Mouse (Mus musculus) forebrain, embryonic 10.5 days (tissue): ENCODE results near the gene Insl5. TPM values are rescaled to one million over a fixed set of nuclear protein-coding genes. Genes with fewer than 3 reads are reported as not detected.
A peak's percentile ranks its signal among the peaks of the same experiment; 100 is the strongest.

Experiments used
- DNase-seq: peaks from one replicate; pipeline ENCODE4 v3.0.0-alpha.2; 2017; ENCODE audit warnings: low spot score; ENCODE audit errors: extremely low spot score
- H3K27ac ChIP-seq: fragments of 300-500 bp; sonication (generic); 2 replicates; pipeline ENCODE4 v1.5.1; 2016; ENCODE audit warnings: mild to moderate bottlenecking
- H3K27me3 ChIP-seq: fragments of 300-500 bp; sonication (generic); 2 replicates; pipeline ENCODE4 v1.6.1; 2016; ENCODE audit warnings: mild to moderate bottlenecking; ENCODE audit not compliant: poor library complexity, severe bottlenecking
- H3K36me3 ChIP-seq: fragments of 300-500 bp; sonication (generic); replicated peaks from 2 replicates; pipeline ENCODE4 v1.6.1; 2016; ENCODE audit warnings: mild to moderate bottlenecking, moderate library complexity
- H3K4me1 ChIP-seq: fragments of 300-500 bp; sonication (generic); 2 replicates; pipeline ENCODE4 v1.6.1; 2016
- H3K4me3 ChIP-seq: fragments of 300-500 bp; sonication (generic); 2 replicates; pipeline ENCODE4 v1.5.1; 2016; ENCODE audit warnings: mild to moderate bottlenecking, moderate library complexity
- H3K9me3 ChIP-seq: fragments of 300-500 bp; sonication (generic); 2 replicates; pipeline ENCODE4 v1.6.1; 2016; ENCODE audit warnings: mild to moderate bottlenecking, moderate library complexity
- WGBS: fragments of 180-500 bp; shearing (Covaris S2); methylation state at CpG from one replicate; pipeline ENCODE4 v1.1.7; 2016; 5-methylcytosine and 5-hydroxymethylcytosine counted together
- polyA plus RNA-seq: library from polyadenylated mRNA; unstranded; fragments of >200 nt; fragmentation: Nextera tagmentation; extraction: Ambion mirVana; gene quantifications from 2 replicates; pipeline ENCODE4 v1.2.1, GENCODE M21; 2016

Gene Insl5
- polyA plus RNA-seq, 1 experiment from 2014 or later, result not detected

DNA sequence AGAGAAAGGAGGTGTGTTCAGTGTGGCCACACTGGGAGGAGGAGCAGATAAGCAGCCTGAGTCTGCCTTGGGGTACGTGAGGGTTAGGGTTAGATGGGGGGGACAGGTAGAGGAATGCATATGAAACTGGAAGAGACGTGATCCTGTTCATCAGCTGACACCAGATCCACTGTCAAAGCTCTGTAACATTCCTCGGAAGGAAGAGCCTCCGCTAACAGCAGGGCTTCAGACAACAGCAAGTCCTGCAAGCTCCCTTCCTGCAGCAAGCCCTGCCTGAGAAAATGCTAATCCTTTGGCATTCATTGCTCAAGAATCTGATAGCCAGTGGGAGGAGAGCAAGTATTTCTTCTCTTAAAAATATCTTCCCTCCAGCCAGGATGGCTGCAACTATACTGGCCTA is 13.2 kb downstream of the Insl5 start:
- Histone ChIP-seq H3K36me3 (no peaks in the 10 kb centered on the region), H3K4me3 (peak overlapping the region; percentile 8; the same call in 1 of the 2 replicates), H3K27ac (peak overlapping the region; percentile 30; the same call in 1 of the 2 replicates), H3K9me3 (no peaks in the 10 kb centered on the region), H3K27me3 (no peaks in the 10 kb centered on the region), H3K4me1 (peaks cover 27% of the 10 kb centered on the region)
- DNase-seq, result no peak
- 4% methylated on average over 4 of the region's 4 CpGs for WGBS

DNA sequence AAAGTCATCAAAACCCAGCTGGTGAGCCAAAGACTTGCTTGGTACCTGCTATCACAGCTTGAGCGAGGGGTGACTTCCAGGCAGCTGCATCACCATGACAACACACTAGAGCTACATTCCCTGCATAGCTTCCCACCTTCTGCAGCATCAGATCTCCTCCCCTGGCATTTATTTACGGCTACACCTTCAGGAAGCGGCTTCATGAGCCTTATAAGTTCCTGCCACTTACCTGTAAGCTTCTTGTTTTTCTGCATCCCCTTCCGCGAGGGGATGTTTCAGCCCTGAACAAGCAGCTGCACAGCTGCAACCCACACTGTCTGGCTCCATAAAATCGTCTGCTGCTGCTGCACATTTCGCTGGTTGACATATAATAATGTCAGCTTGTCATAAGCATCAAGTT is 14.8 kb downstream of the Insl5 start:
- Histone ChIP-seq H3K9me3 (no peaks in the 10 kb centered on the region), H3K27me3 (no peaks in the 10 kb centered on the region), H3K4me1 (peaks cover 32% of the 10 kb centered on the region), H3K27ac (no peak overlapping the region), H3K4me3 (no peak overlapping the region), H3K36me3 (no peaks in the 10 kb centered on the region)
- DNase-seq, result no peak
- WGBS, result 46% methylated on average over 7 of the region's 7 CpGs

DNA sequence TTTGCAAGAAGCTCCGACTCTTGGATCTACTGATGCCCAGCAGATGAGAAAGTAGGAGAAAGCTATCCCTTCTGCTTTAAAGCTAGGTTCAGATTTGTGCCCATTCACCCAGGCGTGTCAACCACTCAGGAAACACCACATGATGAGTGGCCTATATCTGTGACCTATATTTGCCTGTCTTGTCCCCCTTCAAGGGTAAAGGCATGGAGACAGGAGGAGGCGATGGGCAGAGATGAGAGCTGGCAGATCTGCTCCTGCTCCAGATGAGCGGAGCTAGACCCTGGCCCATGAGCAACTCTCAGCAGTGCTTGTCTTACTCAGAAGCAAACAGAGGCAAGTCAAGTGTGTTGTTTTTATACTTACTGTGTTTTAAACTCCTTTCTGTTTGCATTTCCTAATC is 15.9 kb downstream of the Insl5 start:
- H3K9me3 ChIP-seq, result no peaks in the 10 kb centered on the region
- no peak overlapping the region for H3K4me3 ChIP-seq
- no peaks in the 10 kb centered on the region for H3K36me3 ChIP-seq
- no peaks in the 10 kb centered on the region for H3K27me3 ChIP-seq
- no peak overlapping the region for H3K27ac ChIP-seq
- DNase-seq, result no peak
- peaks cover 43% of the 10 kb centered on the region for H3K4me1 ChIP-seq
- WGBS, result 90% methylated on average over 4 of the region's 4 CpGs

DNA sequence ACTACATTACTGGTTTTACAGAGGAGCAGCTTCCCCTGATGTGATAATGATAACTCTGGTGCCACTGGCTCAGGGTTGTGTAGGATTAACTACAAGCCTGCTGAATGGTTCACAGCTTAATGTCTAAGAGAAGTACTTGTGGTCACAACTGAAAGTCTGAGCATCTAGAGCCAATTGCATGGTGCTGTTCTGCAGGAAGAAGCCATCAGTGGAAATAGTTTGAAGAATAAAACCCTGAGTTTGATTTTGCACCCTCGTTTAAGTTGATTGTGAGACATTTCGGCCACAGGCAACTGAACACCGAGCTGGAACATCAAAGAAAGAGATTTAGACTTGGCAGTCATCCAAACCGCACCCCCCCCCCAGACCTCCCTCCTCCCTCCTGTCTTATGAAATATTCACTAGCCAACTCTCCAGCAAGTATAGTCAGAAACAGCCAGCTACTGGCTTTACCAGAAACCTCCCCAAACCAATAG is 19.7 kb downstream of the Insl5 start:
- Histone ChIP-seq H3K9me3 (no peaks in the 10 kb centered on the region), H3K27me3 (no peaks in the 10 kb centered on the region), H3K27ac (no peak overlapping the region), H3K4me1 (peaks cover 21% of the 10 kb centered on the region), H3K36me3 (no peaks in the 10 kb centered on the region), H3K4me3 (no peak overlapping the region)
- 61% methylated on average over 4 of the region's 4 CpGs for WGBS
- no peak for DNase-seq

DNA sequence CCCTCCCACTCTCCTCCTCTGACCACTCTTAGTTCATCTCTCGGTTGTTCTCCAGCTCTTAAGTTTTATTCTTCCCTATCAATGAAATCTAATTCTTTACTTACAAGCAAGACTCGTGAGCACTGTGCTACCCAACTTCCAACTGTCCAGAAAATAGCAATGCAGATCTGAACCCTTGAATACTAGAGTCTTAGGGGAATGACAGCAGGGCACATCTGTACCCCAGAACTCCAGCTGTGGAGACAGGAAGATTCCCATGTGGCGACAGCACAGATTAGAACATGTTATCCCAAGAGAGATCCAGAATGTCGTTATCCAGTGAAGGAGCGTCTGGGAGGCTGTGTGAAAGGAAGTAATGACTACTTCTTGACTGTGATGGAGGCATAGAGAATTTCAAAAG is 20.4 kb downstream of the Insl5 start:
- Histone ChIP-seq H3K27ac (peak overlapping the region; percentile 74), H3K4me1 (peaks cover 16% of the 10 kb centered on the region), H3K27me3 (no peaks in the 10 kb centered on the region), H3K36me3 (no peaks in the 10 kb centered on the region), H3K9me3 (no peaks in the 10 kb centered on the region), H3K4me3 (no peak overlapping the region)
- 83% methylated on average over 5 of the region's 5 CpGs for WGBS
- no peak for DNase-seq

DNA sequence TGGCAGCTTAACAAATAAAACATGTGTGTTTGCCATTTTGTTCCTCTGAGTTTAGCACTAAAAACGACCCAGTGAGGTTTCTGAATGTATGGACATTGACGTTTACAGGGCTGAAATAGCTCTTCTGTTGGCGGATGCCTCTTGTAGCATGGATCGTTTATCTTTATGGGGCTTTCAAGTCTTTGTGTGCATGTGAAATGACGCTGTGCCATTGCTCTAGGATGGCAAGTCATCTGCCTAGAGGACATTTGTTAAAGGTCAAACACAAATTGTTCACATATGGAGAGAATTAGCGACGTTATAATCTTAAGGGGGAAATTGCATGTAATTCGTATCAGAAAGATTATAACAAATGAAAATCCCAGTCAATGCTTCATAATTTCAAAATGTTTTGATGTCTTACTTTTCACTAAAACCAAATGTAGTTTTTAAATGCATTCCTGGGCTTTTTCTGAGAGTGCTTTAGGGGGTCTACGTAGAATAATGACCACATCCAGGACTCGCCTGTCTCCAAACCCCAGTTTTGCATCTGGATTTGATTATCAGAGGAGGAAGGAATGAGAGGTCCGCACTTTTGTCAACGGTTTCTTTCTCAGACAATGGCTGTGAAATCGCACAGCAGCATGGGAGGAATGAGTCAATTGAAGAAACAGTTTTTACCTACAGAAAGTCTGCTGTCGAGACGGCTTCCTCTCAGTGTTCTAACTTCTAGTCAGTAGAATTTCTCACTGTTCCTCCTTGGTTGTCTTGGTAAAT is 21.3 kb downstream of the Insl5 start:
- H3K9me3 ChIP-seq, result no peaks in the 10 kb centered on the region
- 67% methylated on average over 15 of the region's 15 CpGs for WGBS
- peaks cover 16% of the 10 kb centered on the region for H3K4me1 ChIP-seq
- H3K4me3 ChIP-seq, result no peak overlapping the region
- peak overlapping the region; percentile 74 for H3K27ac ChIP-seq
- no peaks in the 10 kb centered on the region for H3K27me3 ChIP-seq
- no peak for DNase-seq
- no peaks in the 10 kb centered on the region for H3K36me3 ChIP-seq

DNA sequence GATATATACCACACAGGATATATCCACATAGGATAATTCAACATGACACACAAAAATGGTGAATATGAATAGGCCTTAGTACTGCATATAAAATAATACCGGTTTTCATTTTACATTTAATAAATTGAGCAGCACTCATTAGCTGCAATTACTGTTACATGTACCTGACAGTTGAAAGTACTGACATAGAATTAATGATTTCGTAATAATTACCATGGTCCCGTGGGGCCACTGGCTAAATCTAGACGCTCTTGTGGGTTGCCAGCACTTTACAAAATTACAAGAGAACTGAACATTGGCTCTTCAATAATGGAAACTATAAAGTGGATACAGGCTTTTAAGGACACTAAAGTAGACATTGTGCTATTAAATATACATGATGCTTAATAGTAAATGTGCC is 22.0 kb downstream of the Insl5 start:
- 93% methylated on average over 4 of the region's 4 CpGs for WGBS
- H3K27ac ChIP-seq, result no peak overlapping the region
- DNase-seq, result no peak
- no peak overlapping the region for H3K4me3 ChIP-seq
- peaks cover 16% of the 10 kb centered on the region for H3K4me1 ChIP-seq
- no peaks in the 10 kb centered on the region for H3K9me3 ChIP-seq
- H3K36me3 ChIP-seq, result no peaks in the 10 kb centered on the region
- no peaks in the 10 kb centered on the region for H3K27me3 ChIP-seq

DNA sequence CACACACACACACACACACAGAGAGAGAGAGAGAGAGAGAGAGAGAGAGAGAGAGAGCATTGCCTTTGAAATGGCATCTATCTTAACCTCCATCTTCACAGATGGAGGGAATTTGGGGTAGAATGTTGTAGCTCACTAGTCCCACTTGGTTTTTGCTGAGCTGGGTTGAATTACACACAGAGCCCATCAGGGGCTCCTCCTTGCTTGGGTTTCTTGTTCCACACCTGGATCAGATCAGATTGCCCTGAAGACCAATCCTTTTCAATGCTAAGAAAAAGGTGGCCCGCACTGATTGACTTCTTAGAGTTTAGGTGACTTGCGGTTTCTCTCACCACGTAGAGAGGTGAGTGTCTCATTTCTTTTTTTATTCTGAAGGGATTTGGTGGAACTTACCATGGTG is 35.0 kb downstream of the Insl5 start:
- H3K27ac ChIP-seq, result no peak overlapping the region
- no peak overlapping the region for H3K4me3 ChIP-seq
- no peaks in the 10 kb centered on the region for H3K36me3 ChIP-seq
- WGBS, result 52% methylated on average over 3 of the region's 3 CpGs
- peaks cover 12% of the 10 kb centered on the region for H3K4me1 ChIP-seq
- peaks cover 5% of the 10 kb centered on the region; the same call in 1 of the 2 replicates for H3K27me3 ChIP-seq
- DNase-seq, result no peak
- no peaks in the 10 kb centered on the region for H3K9me3 ChIP-seq

DNA sequence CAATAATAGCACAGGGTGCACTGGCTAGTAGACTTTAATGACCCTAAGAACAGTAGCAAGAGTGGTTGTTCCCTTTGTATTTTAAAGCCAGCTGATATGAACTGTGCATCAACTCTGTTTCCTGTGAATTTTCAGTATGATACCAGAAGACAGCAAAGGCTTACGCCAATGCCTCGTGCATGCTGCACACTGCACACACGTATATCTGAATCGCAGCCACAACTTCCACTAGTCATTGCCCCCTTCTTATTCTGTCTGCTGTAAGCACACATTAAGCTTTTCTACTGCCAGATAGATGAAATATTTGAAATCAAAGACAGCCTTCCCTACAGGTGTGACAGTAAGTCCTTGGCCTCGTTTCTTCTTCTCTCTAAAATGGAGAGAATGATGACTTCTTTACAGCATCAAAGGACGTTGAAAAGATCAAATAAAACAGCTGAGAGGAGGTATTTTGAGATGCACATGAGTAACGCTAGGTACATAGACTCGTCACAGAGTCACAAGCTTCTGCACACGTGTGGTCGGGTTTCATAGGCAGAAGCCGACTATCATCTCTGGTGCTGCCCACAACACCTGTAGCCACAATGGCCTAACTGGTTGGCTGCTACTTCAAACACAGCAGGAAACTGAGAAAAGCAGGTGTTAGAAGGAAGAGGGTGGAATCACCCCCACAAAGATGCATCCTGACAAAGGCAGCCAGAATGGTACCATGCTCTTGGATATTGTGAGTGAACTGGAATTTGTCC is 35.9 kb downstream of the Insl5 start:
- WGBS, result 86% methylated on average over 11 of the region's 11 CpGs
- H3K4me1 ChIP-seq, result peaks cover 12% of the 10 kb centered on the region
- H3K27me3 ChIP-seq, result peaks cover 5% of the 10 kb centered on the region; the same call in 1 of the 2 replicates
- no peaks in the 10 kb centered on the region for H3K36me3 ChIP-seq
- H3K9me3 ChIP-seq, result no peaks in the 10 kb centered on the region
- no peak overlapping the region for H3K4me3 ChIP-seq
- no peak overlapping the region for H3K27ac ChIP-seq
- DNase-seq, result no peak

DNA sequence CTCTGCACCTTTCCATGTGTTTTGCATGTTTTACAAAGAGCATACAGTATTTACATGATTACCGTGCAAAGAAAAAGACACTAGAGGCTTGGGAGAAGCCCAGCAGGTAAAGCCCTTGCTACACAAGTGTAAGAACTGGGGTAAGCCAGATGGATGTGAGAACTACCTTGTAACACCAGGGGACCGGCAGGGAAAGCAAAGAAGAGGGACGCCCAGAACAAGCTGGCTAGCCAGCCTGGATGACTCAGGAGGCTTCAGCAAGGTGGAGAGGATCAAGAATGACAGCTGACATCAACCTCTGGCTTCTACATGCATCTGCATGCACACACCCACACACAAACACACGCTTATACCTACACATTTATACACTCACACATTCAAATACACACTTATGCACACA is 36.6 kb downstream of the Insl5 start:
- WGBS, result 82% methylated on average over 4 of the region's 4 CpGs
- Histone ChIP-seq H3K36me3 (no peaks in the 10 kb centered on the region), H3K27ac (no peak overlapping the region), H3K4me1 (peaks cover 12% of the 10 kb centered on the region), H3K9me3 (no peaks in the 10 kb centered on the region), H3K27me3 (peaks cover 5% of the 10 kb centered on the region; the same call in 1 of the 2 replicates), H3K4me3 (no peak overlapping the region)
- no peak for DNase-seq

DNA sequence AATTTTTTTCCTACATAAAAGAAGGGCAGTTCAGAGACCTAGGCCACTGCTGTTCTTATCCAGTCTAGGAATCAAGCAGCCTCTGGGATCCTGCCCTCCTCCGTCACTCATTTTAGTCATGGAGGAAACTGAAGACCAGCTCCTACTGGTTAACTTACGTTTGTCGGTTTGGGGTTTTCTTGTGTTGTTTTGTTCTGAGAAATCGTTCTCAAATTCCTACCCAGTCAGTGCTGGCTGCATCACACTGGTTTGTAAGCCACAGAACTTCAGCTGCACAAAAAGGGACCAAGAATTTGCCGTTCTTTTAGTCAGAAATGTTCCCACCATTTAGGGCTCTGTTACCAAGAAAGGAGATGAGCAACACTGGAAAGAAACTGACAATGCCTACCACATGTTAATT is 37.3 kb downstream of the Insl5 start:
- no peak overlapping the region for H3K4me3 ChIP-seq
- peaks cover 12% of the 10 kb centered on the region for H3K4me1 ChIP-seq
- H3K27ac ChIP-seq, result no peak overlapping the region
- H3K9me3 ChIP-seq, result no peaks in the 10 kb centered on the region
- H3K27me3 ChIP-seq, result peaks cover 6% of the 10 kb centered on the region; the same call in 1 of the 2 replicates
- no peaks in the 10 kb centered on the region for H3K36me3 ChIP-seq
- DNase-seq, result no peak
- 84% methylated on average over 5 of the region's 5 CpGs for WGBS

DNA sequence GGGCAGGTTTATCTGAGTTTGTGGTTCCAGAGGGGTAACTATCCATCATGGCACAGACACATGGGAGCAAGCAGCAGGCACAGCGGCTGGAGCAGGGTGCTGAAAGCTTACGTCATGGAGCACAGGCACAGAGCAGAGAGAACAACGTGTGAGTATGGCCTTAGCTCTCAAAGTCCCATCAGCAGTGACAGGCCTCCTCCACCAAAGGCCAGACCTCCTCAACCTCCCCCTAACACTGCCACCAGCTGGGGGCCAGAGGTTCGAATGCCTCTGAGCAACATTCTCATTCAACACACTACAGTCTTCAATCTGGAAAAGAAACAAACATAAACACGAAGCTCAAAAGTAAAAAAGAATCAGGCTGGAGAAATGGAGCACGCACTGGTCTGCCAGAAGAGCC is 38.1 kb downstream of the Insl5 start:
- H3K27me3 ChIP-seq, result peaks cover 9% of the 10 kb centered on the region; the same call in 1 of the 2 replicates
- no peak for DNase-seq
- no peaks in the 10 kb centered on the region for H3K36me3 ChIP-seq
- 85% methylated on average over 6 of the region's 6 CpGs for WGBS
- H3K4me3 ChIP-seq, result no peak overlapping the region
- H3K4me1 ChIP-seq, result peaks cover 12% of the 10 kb centered on the region
- no peak overlapping the region for H3K27ac ChIP-seq
- no peaks in the 10 kb centered on the region for H3K9me3 ChIP-seq

DNA sequence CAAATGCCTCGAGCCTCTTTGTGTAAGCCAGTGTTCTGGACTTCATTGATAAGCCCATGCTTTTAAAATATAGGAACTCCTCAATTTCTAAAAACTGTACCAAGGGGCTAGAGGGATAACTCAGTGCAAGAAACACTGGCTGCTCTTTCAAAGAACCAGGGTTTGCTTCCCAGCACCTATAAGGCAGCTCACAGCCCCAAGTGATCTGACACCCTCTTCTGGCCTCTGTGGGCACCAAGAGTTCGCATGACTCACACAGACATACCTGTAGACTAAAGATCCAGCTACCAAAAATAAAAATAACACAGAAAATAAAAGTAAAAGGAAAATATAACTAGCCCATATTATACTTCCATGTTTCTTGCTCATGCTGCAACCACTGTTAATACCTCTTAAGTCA is 38.9 kb downstream of the Insl5 start:
- Histone ChIP-seq H3K27ac (no peak overlapping the region), H3K27me3 (peaks cover 9% of the 10 kb centered on the region; the same call in 1 of the 2 replicates), H3K9me3 (no peaks in the 10 kb centered on the region), H3K4me3 (no peak overlapping the region), H3K4me1 (peaks cover 12% of the 10 kb centered on the region), H3K36me3 (no peaks in the 10 kb centered on the region)
- DNase-seq, result no peak
- 68% methylated on average over 2 of the region's 2 CpGs for WGBS
